Mouse (Mus musculus) T-helper 17 cell (primary cell): ENCODE measurements around the gene Uap1.
"Not testable (repeated sequence)": the region's sequence is repeated elsewhere in the genome, so short reads cannot be mapped to it uniquely, and the experiment has no call there.

Experiments
- in situ Hi-C, 2 experiments: fragments of 300-600 bp; cut with MboI, MseI; formaldehyde crosslinking; loops; 1 replicate in 1 of 2; 2 replicates in 1 of 2; pipeline ENCODE4 v1.15.1; 2025; ENCODE audit warnings: high pct_unique_total_duplicates in 2 of 2

The Uap1 gene

GRCm38 (mm10) chr1:170134264-170134663 lies 40.5 kb downstream of the Uap1 start:
- in situ Hi-C loops: loop anchor here in 1 of 2 experiments (10.0 kb wide), 1 partner anchor 619 kb away; no protein-coding TSS in a partner anchor

GRCm38 (mm10) chr1:170130962-170131361 lies 43.8 kb downstream of the Uap1 start:
- in situ Hi-C loops: loop anchor here in 1 of 2 experiments (10.0 kb wide), 1 partner anchor 616 kb away; no protein-coding TSS in a partner anchor

GRCm38 (mm10) chr1:170124644-170125043 lies 50.1 kb downstream of the Uap1 start:
- in situ Hi-C loops: loop anchor here in 1 of 2 experiments (5.0 kb wide), 1 partner anchor 172 kb away; no protein-coding TSS in a partner anchor

GRCm38 (mm10) chr1:170113616-170114015 lies 61.1 kb downstream of the Uap1 start:
- in situ Hi-C loops: no loop called here

GRCm38 (mm10) chr1:170112261-170112660 lies 62.5 kb downstream of the Uap1 start:
- in situ Hi-C loops: no loop called here

- in situ Hi-C loops: no loop called here
Observed at GRCm38 (mm10) chr1:170111651-170112226, 63.0 kb downstream of the Uap1 start.

GRCm38 (mm10) chr1:170110516-170111332 lies 64.0 kb downstream of the Uap1 start, which contains the start of gene Ddr2:
Ddr2 (minus strand) TSS chr1:170110762.
- in situ Hi-C loops: no loop called here

- in situ Hi-C loops: no loop called here
Observed at GRCm38 (mm10) chr1:170109776-170110515, 64.8 kb downstream of the Uap1 start.

- in situ Hi-C loops: not testable (repeated sequence)
Observed at GRCm38 (mm10) chr1:170102814-170103213, 71.9 kb downstream of the Uap1 start.
